Mouse (Mus musculus): ENCODE results near the gene Tjap1.

DNA sequence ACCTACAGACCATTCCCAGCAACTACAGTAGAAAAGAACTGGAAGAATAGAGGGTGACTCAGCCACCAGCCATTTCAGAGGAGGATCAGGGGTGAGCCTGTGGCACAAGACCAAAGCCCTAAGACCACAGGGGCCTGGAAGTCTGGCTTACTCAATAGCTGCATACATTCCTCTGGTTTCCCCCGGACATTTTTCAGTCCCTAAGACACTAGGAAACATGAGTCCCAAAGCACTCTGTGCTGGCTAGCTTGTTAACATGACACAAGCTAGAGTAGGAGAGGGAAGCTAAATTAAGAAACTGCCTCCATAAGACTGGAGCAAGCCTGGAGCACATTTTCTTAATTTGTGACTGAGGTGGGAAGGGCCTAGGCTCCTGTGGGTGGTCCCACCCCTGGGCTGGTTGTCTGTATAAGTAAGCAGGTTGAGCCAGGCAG is 9.0 kb downstream of the Tjap1 start:
- TF ChIP-seq POLR2A (IDR thresholded peaks at IDR 0.05; ENCODE audit: borderline replicate concordance, insufficient read depth, low read length), result no peak
- no peak for TF ChIP-seq CTCF (IDR thresholded peaks at IDR 0.05; ENCODE audit: borderline replicate concordance, insufficient read depth, low read depth, low read length)

All from cerebellum, adult 2 months (tissue).